Mouse (Mus musculus): ENCODE results near the gene Adamts3.

DNA sequence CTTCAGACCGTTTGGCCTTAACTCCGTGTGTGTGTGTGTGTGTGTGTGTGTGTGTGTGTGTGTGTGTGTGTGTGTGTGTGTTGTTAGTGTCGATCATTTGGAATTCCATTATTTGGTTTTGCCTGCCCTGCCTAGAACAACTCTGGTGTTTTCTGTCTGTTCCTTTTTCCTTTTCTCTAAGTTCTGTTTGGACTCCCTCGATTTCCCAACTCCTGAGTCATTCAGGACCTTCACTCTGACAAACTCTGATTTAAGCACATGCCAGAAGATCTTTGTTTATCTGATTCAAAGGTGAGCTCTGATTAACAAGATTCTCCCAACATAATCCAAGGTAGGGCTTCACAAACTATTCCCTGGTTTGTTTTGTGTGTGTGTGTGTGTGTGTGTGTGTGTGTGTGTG, 1.9 kb upstream of the Adamts3 start:
- TF ChIP-seq CTCF (IDR thresholded peaks at IDR 0.05; ENCODE audit: borderline replicate concordance, insufficient read depth, low read depth, low read length) (no peak), POLR2A (IDR thresholded peaks at IDR 0.05; ENCODE audit: borderline replicate concordance, insufficient read depth, low read length) (no peak)

All from cerebellum, adult 2 months (tissue).